Mouse (Mus musculus): ENCODE results near the gene Metrnl.
A peak's percentile ranks its signal among the peaks of the same experiment; 100 is the strongest.

Metrnl gene

GRCm38 (mm10) chr11:121686091-121686490 lies 15.3 kb upstream of the Metrnl start:
- DNase-seq (ENCODE audit: low spot score) = peak; percentile 57

- peak; percentile 67 for DNase-seq (ENCODE audit: low spot score)
These were observed 14.7 kb upstream of the Metrnl start for GRCm38 (mm10) chr11:121686674-121687073.

DNA sequence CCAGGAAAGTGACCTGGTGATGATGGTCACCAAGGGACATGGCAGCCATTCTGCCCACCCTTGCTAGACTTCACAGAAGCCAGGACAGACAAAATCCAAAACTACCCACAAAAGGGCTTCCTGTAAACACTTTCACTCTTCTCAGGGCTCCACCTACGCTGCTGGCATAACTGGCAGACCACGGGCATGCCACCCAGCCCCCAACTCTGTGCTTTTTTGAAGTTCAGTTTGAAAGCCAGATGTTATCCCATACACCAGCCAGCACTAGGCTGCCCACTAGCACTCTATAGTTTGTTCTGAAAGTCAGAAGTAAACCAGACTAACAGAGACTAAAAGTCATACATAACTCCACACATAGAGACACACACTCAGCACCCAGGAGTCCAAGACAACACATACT lies 13.3 kb upstream of the Metrnl start:
- no peak for DNase-seq (ENCODE audit: low spot score)

DNA sequence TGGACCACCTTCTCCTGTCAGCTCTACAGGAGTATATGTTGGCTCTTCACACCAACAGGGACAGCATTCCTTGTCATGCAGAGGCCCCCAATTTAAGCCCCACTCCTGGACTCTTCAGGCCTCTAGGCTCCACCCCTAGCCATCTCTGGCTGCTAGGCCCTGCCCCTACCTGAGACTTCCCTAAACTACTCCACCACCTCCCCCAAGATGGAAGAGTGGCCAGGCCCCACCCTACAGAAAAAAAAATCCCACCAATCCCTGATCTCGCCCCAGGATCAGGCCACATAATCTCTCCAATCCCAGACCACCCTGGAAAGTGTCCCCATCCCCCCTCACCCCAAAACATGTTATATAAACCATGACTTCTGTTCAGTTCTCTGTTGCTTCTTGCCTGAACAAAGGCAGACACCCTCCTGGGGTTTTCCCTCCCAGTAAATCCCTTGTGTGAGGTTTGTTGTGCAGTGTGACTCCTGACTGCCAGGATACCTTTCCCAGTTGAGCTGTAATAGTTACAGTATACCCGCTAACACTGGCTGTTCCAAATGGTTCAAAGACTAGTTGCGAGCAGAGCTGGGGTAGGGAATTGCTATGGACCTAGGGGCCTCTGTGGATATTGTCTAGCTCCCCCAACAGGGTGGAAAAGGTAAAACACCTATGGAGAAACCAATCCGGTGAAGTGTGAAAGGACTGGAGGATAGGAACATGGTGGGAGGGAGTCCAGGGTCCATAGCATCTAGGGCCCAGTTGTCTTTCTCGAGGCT lies 5.9 kb upstream of the Metrnl start:
- DNase-seq (ENCODE audit: low spot score) = no peak

DNA sequence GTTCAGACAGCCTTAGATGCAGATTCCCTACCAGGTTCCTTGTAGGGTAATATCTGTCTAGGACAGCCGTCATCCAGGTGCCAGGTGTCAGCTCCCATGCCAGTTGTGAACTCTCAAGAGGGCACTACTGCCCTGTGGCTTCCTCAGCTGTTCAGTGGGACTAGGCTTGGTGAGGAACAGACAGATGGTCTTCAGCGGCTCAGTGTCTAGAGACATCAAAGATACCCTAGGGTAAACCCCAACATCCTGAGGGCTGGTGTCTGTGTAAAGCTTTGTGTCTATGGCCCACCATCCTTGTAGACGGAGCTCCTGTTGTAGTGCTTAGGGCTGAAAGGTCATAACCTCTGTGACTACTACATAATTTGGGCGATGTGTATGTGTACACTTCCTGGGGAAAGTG lies 4.1 kb upstream of the Metrnl start:
- no peak for DNase-seq (ENCODE audit: low spot score)

DNA sequence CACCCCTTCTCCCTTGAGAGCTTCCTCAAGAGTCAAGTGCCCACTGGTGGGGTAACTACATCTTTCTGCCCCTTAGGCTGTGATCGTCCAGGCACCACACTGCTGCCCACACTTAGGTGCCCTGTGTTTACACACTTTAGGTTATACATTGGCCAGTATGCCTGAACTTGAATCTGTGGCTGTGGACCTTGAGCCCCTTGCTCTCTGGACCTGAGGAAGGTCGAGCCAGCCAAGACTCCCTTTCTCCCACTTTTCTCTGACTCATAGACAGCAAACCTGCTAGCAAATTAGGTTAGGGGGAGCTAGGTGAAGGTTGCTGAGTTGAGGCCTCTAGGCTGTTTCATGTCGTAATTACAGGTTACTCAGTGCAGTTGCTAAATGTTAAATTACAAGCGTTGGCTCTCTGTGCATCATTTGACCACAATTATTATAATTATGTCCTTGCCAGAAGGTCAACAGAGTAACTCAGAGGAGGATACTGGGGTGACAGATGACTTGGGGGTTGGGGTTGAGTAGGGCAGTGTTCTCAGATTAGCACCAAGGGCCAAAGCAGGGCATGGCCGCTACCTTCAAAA lies 2.9 kb upstream of the Metrnl start:
- DNase-seq (ENCODE audit: low spot score) = no peak

DNA sequence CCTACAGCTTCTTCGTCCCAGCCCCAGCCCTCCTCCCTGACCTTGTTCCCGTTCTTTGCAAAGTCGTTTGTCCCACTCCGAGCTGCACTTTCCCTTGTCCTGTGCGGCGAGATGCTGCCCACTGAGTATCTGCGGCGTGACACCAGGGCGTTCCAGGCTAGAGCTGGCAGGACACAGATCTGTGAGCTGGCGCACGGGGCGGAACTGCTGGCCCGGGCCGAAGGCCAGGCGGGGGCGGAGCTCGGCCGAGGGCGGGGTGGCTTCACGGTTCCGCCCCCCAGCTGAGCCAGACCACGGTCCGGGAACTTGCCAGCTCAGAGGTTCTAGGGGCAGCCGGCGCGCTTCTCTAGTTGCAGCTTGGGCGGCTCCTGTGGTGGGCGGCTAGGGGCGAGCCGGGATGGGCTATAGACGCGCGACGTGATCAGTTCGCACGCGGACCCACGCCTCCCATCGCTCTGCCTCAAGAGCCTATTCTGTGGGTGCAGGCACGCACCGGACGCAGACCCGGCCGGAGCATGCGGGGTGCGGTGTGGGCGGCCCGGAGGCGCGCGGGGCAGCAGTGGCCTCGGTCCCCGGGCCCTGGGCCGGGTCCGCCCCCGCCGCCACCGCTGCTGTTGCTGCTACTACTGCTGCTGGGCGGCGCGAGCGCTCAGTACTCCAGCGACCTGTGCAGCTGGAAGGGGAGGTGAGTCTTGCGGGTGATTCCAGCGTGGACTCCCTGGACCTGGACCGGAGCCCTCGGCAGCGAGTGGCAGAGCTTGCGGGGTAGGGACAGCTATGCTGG lies 959 bp downstream of the Metrnl start:
- DNase-seq (ENCODE audit: low spot score) = peak; percentile 91

GRCm38 (mm10) chr11:121702895-121703618 lies 1.7 kb downstream of the Metrnl start:
- peak; percentile 67 for DNase-seq (ENCODE audit: low spot score)

DNA sequence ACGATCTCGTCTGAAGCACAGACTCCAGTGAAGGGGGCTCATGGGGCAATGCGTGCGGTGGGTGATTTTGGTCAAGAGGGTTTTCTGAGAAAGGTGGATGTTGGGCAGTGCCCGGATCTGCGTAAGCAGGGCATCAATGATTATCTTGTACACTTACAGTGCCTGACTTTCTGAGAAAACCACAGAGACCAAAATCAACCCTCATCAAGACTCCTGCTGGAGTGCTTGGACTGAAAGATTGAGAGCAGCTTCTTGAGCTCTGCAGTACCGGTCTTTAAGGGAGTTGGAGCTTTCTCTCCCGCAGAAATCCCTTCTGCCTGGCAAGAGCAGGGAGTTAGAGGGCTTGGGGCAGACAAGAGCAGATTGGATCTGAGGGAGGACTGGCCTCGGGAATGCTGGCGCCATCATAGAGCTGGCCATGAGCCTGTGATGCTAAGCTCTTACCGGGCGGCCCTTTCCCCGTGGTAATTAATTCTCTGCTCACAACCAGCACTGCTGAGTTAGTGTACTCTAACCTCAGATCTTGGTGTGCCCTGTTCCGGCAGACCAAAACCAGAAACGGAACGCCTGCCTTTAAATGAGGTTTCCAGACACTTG lies 2.4 kb downstream of the Metrnl start:
- peak; percentile 24 for DNase-seq (ENCODE audit: low spot score)

- DNase-seq (ENCODE audit: low spot score) = no peak
These were observed 5.2 kb downstream of the Metrnl start for GRCm38 (mm10) chr11:121706521-121707005.

GRCm38 (mm10) chr11:121709278-121709677 lies 7.9 kb downstream of the Metrnl start:
- no peak for DNase-seq (ENCODE audit: low spot score)

- DNase-seq (ENCODE audit: low spot score) = no peak
These were observed 8.9 kb downstream of the Metrnl start for GRCm38 (mm10) chr11:121710245-121710644.

DNA sequence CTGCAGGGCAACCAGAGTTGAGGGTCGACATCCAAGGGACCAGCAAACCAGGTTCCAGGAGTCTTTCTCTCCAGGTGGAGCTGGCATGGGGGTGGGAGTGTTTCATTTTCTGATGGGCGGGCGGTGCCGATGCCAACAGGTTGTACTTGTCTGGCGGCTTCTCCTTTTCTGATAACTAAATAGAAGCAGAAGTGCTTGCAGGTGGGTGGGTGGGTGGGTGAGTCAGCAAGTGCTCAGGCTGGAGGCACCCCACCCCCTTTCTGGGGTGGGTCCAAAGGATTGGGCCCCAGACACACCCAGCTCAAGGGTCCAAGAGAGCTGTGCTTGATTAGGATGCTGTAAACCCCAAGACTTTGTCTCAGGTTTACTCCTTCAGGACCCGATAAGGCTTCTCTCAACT lies 11.6 kb downstream of the Metrnl start:
- DNase-seq (ENCODE audit: low spot score) = no peak

DNA sequence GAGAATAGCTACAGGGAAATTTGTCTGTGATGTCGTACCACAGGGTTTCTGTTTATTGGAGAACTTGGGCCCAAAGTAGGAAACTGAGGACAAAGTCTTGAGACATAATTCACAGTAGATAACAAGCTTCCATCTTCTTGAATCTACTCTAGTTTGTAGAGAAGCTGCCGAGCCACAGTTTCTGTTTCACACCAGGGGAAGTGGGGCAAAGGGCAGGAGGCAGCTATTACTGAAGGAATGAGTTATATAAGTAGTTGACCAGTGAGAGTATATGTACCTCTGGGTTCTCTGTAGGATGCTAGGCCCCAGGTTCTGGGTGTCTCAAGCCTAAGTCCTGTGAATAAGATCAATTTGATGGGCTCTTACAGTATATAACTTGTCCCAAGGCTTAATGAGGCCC lies 12.2 kb downstream of the Metrnl start:
- DNase-seq (ENCODE audit: low spot score) = peak; percentile 51

- DNase-seq (ENCODE audit: low spot score) = no peak
These were observed 13.6 kb downstream of the Metrnl start for GRCm38 (mm10) chr11:121714745-121715485.

DNA sequence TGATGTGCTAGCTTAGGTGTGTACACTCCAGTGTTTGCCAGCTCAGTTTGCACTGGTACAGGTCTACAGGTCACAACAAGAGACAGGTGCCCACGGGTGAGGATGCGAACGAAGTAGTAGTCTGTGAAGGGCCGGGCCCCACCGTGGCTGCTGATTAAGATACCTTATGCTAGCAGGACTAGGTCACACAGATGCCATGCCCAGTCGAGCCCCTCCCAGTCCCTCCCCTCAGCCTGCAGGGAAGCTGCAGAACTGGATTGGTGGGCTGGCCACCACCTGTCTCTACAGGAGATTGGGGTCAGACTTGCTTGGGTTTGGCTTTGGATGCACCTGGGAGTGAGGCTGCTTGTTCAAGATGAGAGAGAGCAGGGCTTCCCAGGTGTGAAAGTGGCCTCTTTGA lies 16.4 kb downstream of the Metrnl start:
- no peak for DNase-seq (ENCODE audit: low spot score)

- no peak for DNase-seq (ENCODE audit: low spot score)
These were observed 19.4 kb downstream of the Metrnl start for GRCm38 (mm10) chr11:121720752-121721151.

GRCm38 (mm10) chr11:121722434-121722833 lies 21.1 kb downstream of the Metrnl start:
- no peak for DNase-seq (ENCODE audit: low spot score)

GRCm38 (mm10) chr11:121726625-121727024 lies 25.3 kb downstream of the Metrnl start:
- DNase-seq (ENCODE audit: low spot score) = no peak

DNA sequence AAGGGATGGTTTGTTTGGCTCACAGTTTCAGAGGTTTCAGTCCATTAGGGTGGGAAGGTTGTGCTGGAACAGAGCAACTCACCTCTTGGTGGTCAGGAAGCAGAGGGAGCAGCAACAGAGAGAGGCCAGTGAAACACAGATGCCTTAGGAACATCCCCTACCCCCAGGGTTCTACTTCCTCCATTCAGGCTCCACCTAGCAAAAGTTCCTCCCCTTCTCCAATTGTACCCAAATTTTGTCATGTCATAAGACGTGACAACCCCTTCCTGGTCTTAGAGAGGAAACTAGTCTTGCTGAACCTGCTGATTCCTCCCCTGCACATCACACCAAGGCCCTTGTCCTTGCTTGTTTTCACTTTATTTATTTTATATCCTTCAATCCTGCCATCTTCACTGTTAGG lies 32.8 kb downstream of the Metrnl start:
- DNase-seq (ENCODE audit: low spot score) = no peak

GRCm38 (mm10) chr11:121734892-121735291 lies 33.5 kb downstream of the Metrnl start:
- DNase-seq (ENCODE audit: low spot score) = no peak
